Mouse (Mus musculus): ENCODE data around the gene Crb1. TPM values are rescaled to one million over a fixed set of nuclear protein-coding genes. Genes with fewer than 3 reads are reported as not detected.

The Crb1 gene
- polyA plus RNA-seq, 1 experiment from 2014 or later = 2.2 TPM

DNA sequence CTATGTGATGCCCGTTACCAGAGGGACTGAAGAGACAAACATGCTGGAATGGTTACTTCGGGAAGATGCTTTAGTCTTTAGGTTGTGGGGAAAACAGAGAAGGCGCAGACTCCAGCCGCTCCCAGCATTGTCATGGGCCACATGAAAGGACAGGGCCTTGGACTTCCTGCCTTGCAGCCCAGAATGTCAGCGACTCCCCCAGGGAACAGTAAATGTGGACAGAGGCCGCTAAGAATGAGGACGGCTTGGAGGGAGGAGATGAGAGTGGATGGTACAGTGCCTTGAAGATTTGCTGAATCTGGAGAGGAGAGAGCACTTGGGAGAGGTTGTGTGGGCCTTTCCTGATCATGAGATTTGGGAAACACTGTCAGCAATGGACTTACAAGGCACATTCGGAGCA is 161.6 kb downstream of the Crb1 start:
- H3K27me3 ChIP-seq (ENCODE audit: control insufficient read depth, insufficient read depth, low read depth, low read length) = no peaks in the 10 kb centered on the region
- no peaks in the 10 kb centered on the region for H3K4me1 ChIP-seq (ENCODE audit: control insufficient read depth, insufficient read depth, low read length)
- no peak for ATAC-seq
- H3K9ac ChIP-seq (ENCODE audit: low read depth, low read length) = no peak overlapping the region
- H3K9me3 ChIP-seq (replicated peaks; ENCODE audit: control insufficient read depth, low read length, poor library complexity, severe bottlenecking) = no peaks in the 10 kb centered on the region
- no peak overlapping the region for H3K4me2 ChIP-seq (ENCODE audit: low read length)
- WGBS = 65% methylated on average over 8 of the region's 8 CpGs
- H3K4me3 ChIP-seq (ENCODE audit: low read depth, low read length) = no peak overlapping the region
- H3K36me3 ChIP-seq (ENCODE audit: control insufficient read depth, insufficient read depth, low read length) = no peaks in the 10 kb centered on the region
- H3K27ac ChIP-seq (ENCODE audit: low read length) = no peak overlapping the region

DNA sequence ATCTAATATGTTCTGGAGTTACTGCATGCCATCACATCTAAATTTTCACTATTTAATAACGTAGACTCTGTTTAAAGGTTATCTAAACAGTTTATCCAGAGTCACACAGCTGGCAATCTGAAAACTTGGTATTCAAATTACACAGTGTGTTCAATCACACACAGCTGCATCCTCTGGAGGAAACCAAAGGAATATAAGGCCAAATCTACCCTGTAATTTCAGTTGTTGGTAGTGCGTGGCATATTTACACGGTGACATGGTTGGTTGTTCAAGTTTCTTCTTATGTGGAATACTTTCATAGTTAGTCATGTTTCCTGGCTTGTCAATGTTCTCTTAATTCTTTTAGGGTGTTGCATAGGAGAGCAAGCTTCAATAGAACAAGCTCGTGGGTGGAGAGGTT is 166.4 kb downstream of the Crb1 start:
- no peak overlapping the region for H3K4me3 ChIP-seq (ENCODE audit: low read depth, low read length)
- H3K9me3 ChIP-seq (replicated peaks; ENCODE audit: control insufficient read depth, low read length, poor library complexity, severe bottlenecking) = no peaks in the 10 kb centered on the region
- no peaks in the 10 kb centered on the region for H3K27me3 ChIP-seq (ENCODE audit: control insufficient read depth, insufficient read depth, low read depth, low read length)
- 63% methylated on average over 4 of the region's 4 CpGs for WGBS
- no peak overlapping the region for H3K9ac ChIP-seq (ENCODE audit: low read depth, low read length)
- no peaks in the 10 kb centered on the region for H3K36me3 ChIP-seq (ENCODE audit: control insufficient read depth, insufficient read depth, low read length)
- H3K4me1 ChIP-seq (ENCODE audit: control insufficient read depth, insufficient read depth, low read length) = peaks cover 7% of the 10 kb centered on the region; the same call in 1 of the 2 replicates
- no peak overlapping the region for H3K27ac ChIP-seq (ENCODE audit: low read length)
- no peak for ATAC-seq
- no peak overlapping the region for H3K4me2 ChIP-seq (ENCODE audit: low read length)

DNA sequence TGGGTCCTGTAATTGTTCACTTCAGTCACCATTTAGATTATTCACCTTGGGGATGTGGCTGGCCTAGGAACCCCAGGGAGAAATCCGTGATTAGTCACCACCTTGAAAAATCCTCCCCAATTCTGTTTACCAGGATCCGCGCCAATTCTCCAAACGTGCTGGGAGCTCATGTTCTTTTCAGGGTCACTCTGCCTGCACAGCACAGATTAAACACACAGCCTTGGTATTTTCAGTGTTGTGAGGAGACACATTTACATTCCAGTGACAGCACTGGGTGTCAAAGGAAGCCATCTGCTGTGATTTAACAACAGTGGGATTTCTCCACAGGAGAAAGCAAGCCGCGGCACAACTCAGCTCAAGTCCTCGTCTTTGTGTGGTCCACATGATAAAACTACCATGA is 167.1 kb downstream of the Crb1 start:
- no peak overlapping the region for H3K4me3 ChIP-seq (ENCODE audit: low read depth, low read length)
- H3K4me2 ChIP-seq (ENCODE audit: low read length) = peak overlapping the region; percentile 21; the same call in 1 of the 2 replicates
- no peaks in the 10 kb centered on the region for H3K27me3 ChIP-seq (ENCODE audit: control insufficient read depth, insufficient read depth, low read depth, low read length)
- H3K9ac ChIP-seq (ENCODE audit: low read depth, low read length) = 0 out of 2 replicates have a peak overlapping the region, but pooled peaks have one; percentile 21
- 0 out of 2 replicates have a peak overlapping the region, but pooled peaks have one; percentile 26 for H3K27ac ChIP-seq (ENCODE audit: low read length)
- H3K9me3 ChIP-seq (replicated peaks; ENCODE audit: control insufficient read depth, low read length, poor library complexity, severe bottlenecking) = no peaks in the 10 kb centered on the region
- peak; percentile 54 for ATAC-seq
- H3K36me3 ChIP-seq (ENCODE audit: control insufficient read depth, insufficient read depth, low read length) = no peaks in the 10 kb centered on the region
- 5% methylated on average over 7 of the region's 7 CpGs for WGBS
- H3K4me1 ChIP-seq (ENCODE audit: control insufficient read depth, insufficient read depth, low read length) = peaks cover 7% of the 10 kb centered on the region; the same call in 1 of the 2 replicates

DNA sequence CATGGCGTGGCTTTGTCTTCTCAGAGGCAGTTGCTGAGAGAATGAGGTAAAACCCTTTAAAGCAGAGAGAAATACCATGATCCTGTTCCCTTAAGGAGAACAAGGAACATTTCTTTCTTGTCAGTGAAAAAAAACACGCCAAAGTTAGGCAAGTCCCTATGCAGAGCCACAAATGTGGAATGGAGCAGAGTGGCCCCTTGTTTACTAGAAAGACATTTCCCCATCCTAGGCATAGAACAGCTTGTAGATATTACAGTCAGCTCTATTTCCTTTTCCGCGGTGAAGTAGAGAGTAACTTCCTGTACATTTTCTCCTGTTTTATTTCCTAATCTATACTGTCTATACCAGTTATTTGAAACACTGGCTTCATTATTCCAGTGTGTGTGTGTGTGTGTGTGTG is 170.6 kb downstream of the Crb1 start:
- Histone ChIP-seq H3K36me3 (ENCODE audit: control insufficient read depth, insufficient read depth, low read length) (no peaks in the 10 kb centered on the region), H3K9me3 (replicated peaks; ENCODE audit: control insufficient read depth, low read length, poor library complexity, severe bottlenecking) (no peaks in the 10 kb centered on the region), H3K4me1 (ENCODE audit: control insufficient read depth, insufficient read depth, low read length) (peaks cover 10% of the 10 kb centered on the region; the same call in 1 of the 2 replicates), H3K4me3 (ENCODE audit: low read depth, low read length) (no peak overlapping the region), H3K27ac (ENCODE audit: low read length) (no peak overlapping the region), H3K4me2 (ENCODE audit: low read length) (no peak overlapping the region), H3K9ac (ENCODE audit: low read depth, low read length) (no peak overlapping the region), H3K27me3 (ENCODE audit: control insufficient read depth, insufficient read depth, low read depth, low read length) (no peaks in the 10 kb centered on the region)
- WGBS = 76% methylated on average over 4 of the region's 4 CpGs
- no peak for ATAC-seq

DNA sequence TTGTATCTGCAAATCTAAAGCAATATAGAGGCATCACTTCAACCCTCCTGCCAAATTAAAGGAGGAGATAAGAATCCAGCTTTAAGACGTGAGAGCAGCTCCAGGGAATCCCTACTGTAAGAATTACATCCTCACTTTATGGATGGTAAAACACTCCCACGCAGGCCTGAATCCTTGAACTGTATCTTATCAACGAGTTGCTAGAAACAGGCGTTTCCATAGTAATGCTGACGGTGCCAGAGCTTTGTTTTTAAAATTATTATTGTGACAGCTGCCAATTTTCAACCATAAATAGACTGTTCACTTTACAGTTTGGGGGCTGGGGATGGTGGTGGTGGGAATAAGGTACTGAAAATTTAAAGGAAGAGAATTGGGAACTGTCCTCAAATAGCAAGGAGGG is 173.9 kb downstream of the Crb1 start:
- Histone ChIP-seq H3K36me3 (ENCODE audit: control insufficient read depth, insufficient read depth, low read length) (no peaks in the 10 kb centered on the region), H3K4me3 (ENCODE audit: low read depth, low read length) (no peak overlapping the region), H3K4me1 (ENCODE audit: control insufficient read depth, insufficient read depth, low read length) (0 out of 2 replicates have a peak, but pooled peaks cover 3% of the 10 kb centered on the region), H3K27ac (ENCODE audit: low read length) (no peak overlapping the region), H3K9me3 (replicated peaks; ENCODE audit: control insufficient read depth, low read length, poor library complexity, severe bottlenecking) (no peaks in the 10 kb centered on the region), H3K9ac (ENCODE audit: low read depth, low read length) (no peak overlapping the region), H3K27me3 (ENCODE audit: control insufficient read depth, insufficient read depth, low read depth, low read length) (no peaks in the 10 kb centered on the region), H3K4me2 (ENCODE audit: low read length) (no peak overlapping the region)
- WGBS = 55% methylated on average over 5 of the region's 5 CpGs
- ATAC-seq = peak; percentile 51; the same call in 1 of the 2 replicates

DNA sequence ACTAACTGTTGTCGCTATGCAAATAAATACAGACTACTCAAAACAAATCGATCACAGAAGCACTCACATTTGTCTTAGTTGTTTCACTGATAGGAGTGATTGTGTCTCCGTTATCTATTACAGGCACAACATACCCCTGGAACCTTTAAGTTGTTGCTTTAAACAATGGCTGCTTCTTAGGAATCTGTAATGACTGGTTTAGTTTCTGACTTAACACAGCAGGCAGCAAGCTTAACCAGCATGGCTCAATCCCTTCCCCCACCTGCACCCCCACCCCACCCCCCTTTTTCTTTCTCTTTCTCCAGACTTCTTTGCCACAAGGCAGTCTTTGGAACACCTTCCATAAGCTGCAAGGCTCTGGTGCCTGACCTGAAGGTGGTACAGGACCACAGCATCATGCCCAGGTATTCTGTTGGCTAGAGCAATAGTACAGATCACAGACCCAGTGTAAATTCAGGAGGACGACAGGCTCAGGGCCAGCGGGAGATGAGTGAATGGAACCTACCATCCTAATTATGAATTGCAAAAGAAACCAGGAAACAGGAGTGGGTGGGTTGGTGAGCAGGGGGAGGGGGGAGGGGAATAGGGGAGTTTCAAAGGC is 182.4 kb downstream of the Crb1 start:
- peaks cover 4% of the 10 kb centered on the region; the same call in 1 of the 2 replicates for H3K4me1 ChIP-seq (ENCODE audit: control insufficient read depth, insufficient read depth, low read length)
- H3K27me3 ChIP-seq (ENCODE audit: control insufficient read depth, insufficient read depth, low read depth, low read length) = no peaks in the 10 kb centered on the region
- H3K9me3 ChIP-seq (replicated peaks; ENCODE audit: control insufficient read depth, low read length, poor library complexity, severe bottlenecking) = no peaks in the 10 kb centered on the region
- no peak overlapping the region for H3K4me3 ChIP-seq (ENCODE audit: low read depth, low read length)
- H3K9ac ChIP-seq (ENCODE audit: low read depth, low read length) = no peak overlapping the region
- no peak overlapping the region for H3K27ac ChIP-seq (ENCODE audit: low read length)
- H3K36me3 ChIP-seq (ENCODE audit: control insufficient read depth, insufficient read depth, low read length) = no peaks in the 10 kb centered on the region
- H3K4me2 ChIP-seq (ENCODE audit: low read length) = no peak overlapping the region
- peak; percentile 39; the same call in 1 of the 2 replicates for ATAC-seq
- WGBS = 11% methylated on average over 5 of the region's 5 CpGs

DNA sequence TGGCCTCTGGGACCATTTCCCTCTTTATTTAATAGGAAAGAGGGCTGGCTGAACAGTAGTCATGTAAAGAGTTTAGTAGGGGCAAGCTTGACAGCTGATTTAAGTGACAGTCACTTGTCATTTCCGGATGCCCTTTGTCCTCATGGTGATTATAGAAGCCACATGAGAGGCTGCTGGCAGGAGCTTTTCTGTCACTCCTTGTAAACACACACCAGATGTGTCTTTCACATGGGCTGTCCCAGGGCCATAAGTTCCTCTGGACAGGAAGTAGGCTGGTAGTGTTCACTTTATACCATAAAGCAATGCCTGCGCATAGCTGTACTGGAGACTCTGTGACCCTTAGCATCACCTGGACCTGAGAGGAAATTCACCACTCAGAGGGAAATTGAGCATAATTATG is 182.9 kb downstream of the Crb1 start:
- no peaks in the 10 kb centered on the region for H3K9me3 ChIP-seq (replicated peaks; ENCODE audit: control insufficient read depth, low read length, poor library complexity, severe bottlenecking)
- WGBS = 59% methylated on average over 2 of the region's 2 CpGs
- no peak for ATAC-seq

DNA sequence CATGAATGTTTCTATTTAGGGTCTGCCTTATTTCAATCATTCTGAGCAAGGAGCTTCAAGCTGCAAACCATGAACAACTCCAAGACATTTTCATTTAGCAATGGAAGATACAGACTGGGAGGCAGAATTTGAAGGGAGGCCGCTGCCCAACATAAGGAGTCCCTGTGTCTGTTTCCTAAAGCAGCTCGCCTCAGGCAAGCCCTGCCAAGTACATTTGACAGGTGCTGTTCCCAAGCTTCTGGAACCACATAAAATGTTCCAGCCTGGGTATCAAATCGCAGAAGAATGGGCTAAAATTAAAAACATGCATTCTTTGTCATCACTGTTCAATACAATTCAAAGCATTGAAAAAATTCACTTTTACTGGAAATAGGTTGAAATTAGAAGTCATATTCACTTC is 184.3 kb downstream of the Crb1 start:
- Histone ChIP-seq H3K4me2 (ENCODE audit: low read length) (no peak overlapping the region), H3K9me3 (replicated peaks; ENCODE audit: control insufficient read depth, low read length, poor library complexity, severe bottlenecking) (no peaks in the 10 kb centered on the region), H3K4me1 (ENCODE audit: control insufficient read depth, insufficient read depth, low read length) (peaks cover 4% of the 10 kb centered on the region; the same call in 1 of the 2 replicates), H3K27ac (ENCODE audit: low read length) (no peak overlapping the region), H3K36me3 (ENCODE audit: control insufficient read depth, insufficient read depth, low read length) (no peaks in the 10 kb centered on the region), H3K9ac (ENCODE audit: low read depth, low read length) (no peak overlapping the region), H3K4me3 (ENCODE audit: low read depth, low read length) (no peak overlapping the region), H3K27me3 (ENCODE audit: control insufficient read depth, insufficient read depth, low read depth, low read length) (no peaks in the 10 kb centered on the region)
- no peak for ATAC-seq
- WGBS = 84% methylated on average over 3 of the region's 3 CpGs

More for the DNA sequence above, 182.9 kb downstream of the Crb1 start:
- no peak overlapping the region for H3K9ac ChIP-seq (ENCODE audit: low read depth, low read length)
- no peak overlapping the region for H3K4me2 ChIP-seq (ENCODE audit: low read length)
- H3K4me1 ChIP-seq (ENCODE audit: control insufficient read depth, insufficient read depth, low read length) = peaks cover 4% of the 10 kb centered on the region; the same call in 1 of the 2 replicates
- no peak overlapping the region for H3K4me3 ChIP-seq (ENCODE audit: low read depth, low read length)
- H3K36me3 ChIP-seq (ENCODE audit: control insufficient read depth, insufficient read depth, low read length) = no peaks in the 10 kb centered on the region
- no peak overlapping the region for H3K27ac ChIP-seq (ENCODE audit: low read length)
- no peaks in the 10 kb centered on the region for H3K27me3 ChIP-seq (ENCODE audit: control insufficient read depth, insufficient read depth, low read depth, low read length)

DNA sequence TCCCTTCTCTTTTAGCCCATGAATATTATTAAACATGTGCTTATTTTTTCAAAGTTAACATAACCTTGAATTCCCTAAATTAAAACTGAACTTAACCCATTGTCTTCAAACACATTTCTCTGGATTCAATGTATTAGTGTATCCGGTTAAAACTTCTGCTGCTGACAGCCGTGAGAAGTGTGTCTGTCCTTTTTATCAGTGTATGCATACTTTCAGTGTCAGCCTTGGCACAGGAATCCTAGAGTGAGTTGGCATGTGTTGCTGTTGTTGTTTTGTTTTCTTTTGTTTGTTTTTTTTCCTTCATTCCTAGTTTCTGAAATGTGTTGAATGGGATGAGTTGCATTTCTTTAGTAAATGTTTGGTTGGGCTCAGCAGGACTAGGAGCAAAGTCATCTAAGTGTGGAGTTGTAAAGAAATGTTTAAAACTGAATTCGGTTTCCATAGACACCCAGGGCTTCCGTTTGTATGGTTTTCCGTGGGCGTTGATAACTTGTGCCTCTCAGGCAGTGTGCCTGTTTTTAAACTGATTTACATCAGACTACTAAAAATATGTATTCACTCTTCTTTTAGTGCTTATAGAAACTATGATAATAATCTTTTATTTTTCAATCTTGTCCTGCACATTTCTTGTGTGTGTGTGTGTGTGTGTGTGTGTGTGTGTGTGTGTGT is 196.3 kb downstream of the Crb1 start:
- 63% methylated on average over 6 of the region's 6 CpGs for WGBS
- Histone ChIP-seq H3K27me3 (ENCODE audit: control insufficient read depth, insufficient read depth, low read depth, low read length) (no peaks in the 10 kb centered on the region), H3K9ac (ENCODE audit: low read depth, low read length) (no peak overlapping the region), H3K4me3 (ENCODE audit: low read depth, low read length) (no peak overlapping the region), H3K36me3 (ENCODE audit: control insufficient read depth, insufficient read depth, low read length) (no peaks in the 10 kb centered on the region), H3K4me2 (ENCODE audit: low read length) (no peak overlapping the region), H3K27ac (ENCODE audit: low read length) (no peak overlapping the region), H3K9me3 (replicated peaks; ENCODE audit: control insufficient read depth, low read length, poor library complexity, severe bottlenecking) (no peaks in the 10 kb centered on the region), H3K4me1 (ENCODE audit: control insufficient read depth, insufficient read depth, low read length) (no peaks in the 10 kb centered on the region)
- no peak for ATAC-seq
